Mouse (Mus musculus): ENCODE results near the gene Snrpd2. TPM values are rescaled to one million over a fixed set of nuclear protein-coding genes. Genes with fewer than 3 reads are reported as not detected.

Snrpd2 gene
- polyA plus RNA-seq, 1 experiment from 2014 or later = 155 TPM

GRCm38 (mm10) chr7:19178443-19179092 is 29.0 kb downstream of the Snrpd2 start:
- H3K4me3 ChIP-seq (ENCODE audit: low read length) = peak overlapping the region; percentile 30; the same call in 1 of the 2 replicates
- 0 out of 2 replicates have a peak, but pooled peaks cover 4% of the 10 kb centered on the region for H3K9me3 ChIP-seq (ENCODE audit: control insufficient read depth, low read length)
- H3K27me3 ChIP-seq (ENCODE audit: control insufficient read depth, insufficient read depth, low read length) = peaks cover 53% of the 10 kb centered on the region
- WGBS = 7% methylated on average over 27 of the region's 27 CpGs
- H3K4me2 ChIP-seq (replicated peaks; ENCODE audit: low read depth, low read length) = peak overlapping the region; percentile 38; the same call in 1 of the 2 replicates
- no peak for ATAC-seq (ENCODE audit: low FRiP score, low TSS enrichment)
- no peak overlapping the region for H3K27ac ChIP-seq (ENCODE audit: low read depth, low read length)
- peaks cover 16% of the 10 kb centered on the region for H3K4me1 ChIP-seq (ENCODE audit: control insufficient read depth, insufficient read depth, low read length)
- H3K9ac ChIP-seq (ENCODE audit: low read depth, low read length) = no peak overlapping the region
- H3K36me3 ChIP-seq (ENCODE audit: control insufficient read depth, insufficient read depth, low read length) = no peaks in the 10 kb centered on the region; the same call in 1 of the 2 replicates

GRCm38 (mm10) chr7:19179173-19179572 is 29.7 kb downstream of the Snrpd2 start:
- Histone ChIP-seq H3K4me2 (replicated peaks; ENCODE audit: low read depth, low read length) (peak overlapping the region; percentile 38), H3K9ac (ENCODE audit: low read depth, low read length) (no peak overlapping the region), H3K4me3 (ENCODE audit: low read length) (peak overlapping the region; percentile 30), H3K36me3 (ENCODE audit: control insufficient read depth, insufficient read depth, low read length) (no peaks in the 10 kb centered on the region; the same call in 1 of the 2 replicates), H3K27me3 (ENCODE audit: control insufficient read depth, insufficient read depth, low read length) (peaks cover 53% of the 10 kb centered on the region), H3K27ac (ENCODE audit: low read depth, low read length) (no peak overlapping the region), H3K9me3 (ENCODE audit: control insufficient read depth, low read length) (0 out of 2 replicates have a peak, but pooled peaks cover 4% of the 10 kb centered on the region), H3K4me1 (ENCODE audit: control insufficient read depth, insufficient read depth, low read length) (peaks cover 16% of the 10 kb centered on the region)
- no peak for ATAC-seq (ENCODE audit: low FRiP score, low TSS enrichment)
- WGBS = under 1% methylated on average over 31 of the region's 32 CpGs

- Histone ChIP-seq H3K4me2 (replicated peaks; ENCODE audit: low read depth, low read length) (no peak overlapping the region), H3K36me3 (ENCODE audit: control insufficient read depth, insufficient read depth, low read length) (no peaks in the 10 kb centered on the region; the same call in 1 of the 2 replicates), H3K27ac (ENCODE audit: low read depth, low read length) (no peak overlapping the region), H3K9ac (ENCODE audit: low read depth, low read length) (no peak overlapping the region), H3K27me3 (ENCODE audit: control insufficient read depth, insufficient read depth, low read length) (peaks cover 50% of the 10 kb centered on the region), H3K4me1 (ENCODE audit: control insufficient read depth, insufficient read depth, low read length) (peaks cover 19% of the 10 kb centered on the region), H3K4me3 (ENCODE audit: low read length) (no peak overlapping the region), H3K9me3 (ENCODE audit: control insufficient read depth, low read length) (0 out of 2 replicates have a peak, but pooled peaks cover 4% of the 10 kb centered on the region)
- ATAC-seq (ENCODE audit: low FRiP score, low TSS enrichment) = no peak
- WGBS = 39% methylated on average over 6 of the region's 6 CpGs
These were observed 30.4 kb downstream of the Snrpd2 start for GRCm38 (mm10) chr7:19179936-19180335.

GRCm38 (mm10) chr7:19180862-19181429 is 31.4 kb downstream of the Snrpd2 start:
- 0 out of 2 replicates have a peak, but pooled peaks cover 4% of the 10 kb centered on the region for H3K9me3 ChIP-seq (ENCODE audit: control insufficient read depth, low read length)
- WGBS = 3% methylated on average over 25 of the region's 27 CpGs
- H3K4me1 ChIP-seq (ENCODE audit: control insufficient read depth, insufficient read depth, low read length) = peaks cover 24% of the 10 kb centered on the region
- H3K36me3 ChIP-seq (ENCODE audit: control insufficient read depth, insufficient read depth, low read length) = no peaks in the 10 kb centered on the region; the same call in 1 of the 2 replicates
- peak overlapping the region; percentile 63 for H3K9ac ChIP-seq (ENCODE audit: low read depth, low read length)
- peaks cover 42% of the 10 kb centered on the region for H3K27me3 ChIP-seq (ENCODE audit: control insufficient read depth, insufficient read depth, low read length)
- H3K27ac ChIP-seq (ENCODE audit: low read depth, low read length) = no peak overlapping the region; the same call in 1 of the 2 replicates
- peak; percentile 36 for ATAC-seq (ENCODE audit: low FRiP score, low TSS enrichment)
- H3K4me3 ChIP-seq (ENCODE audit: low read length) = peak overlapping the region; percentile 63
- peak overlapping the region; percentile 70 for H3K4me2 ChIP-seq (replicated peaks; ENCODE audit: low read depth, low read length)

GRCm38 (mm10) chr7:19184250-19184649 is 34.7 kb downstream of the Snrpd2 start:
- H3K9ac ChIP-seq (ENCODE audit: low read depth, low read length) = no peak overlapping the region
- H3K27me3 ChIP-seq (ENCODE audit: control insufficient read depth, insufficient read depth, low read length) = peaks cover 10% of the 10 kb centered on the region
- H3K9me3 ChIP-seq (ENCODE audit: control insufficient read depth, low read length) = no peaks in the 10 kb centered on the region
- H3K4me1 ChIP-seq (ENCODE audit: control insufficient read depth, insufficient read depth, low read length) = peaks cover 23% of the 10 kb centered on the region
- ATAC-seq (ENCODE audit: low FRiP score, low TSS enrichment) = no peak
- H3K36me3 ChIP-seq (ENCODE audit: control insufficient read depth, insufficient read depth, low read length) = peaks cover 10% of the 10 kb centered on the region
- no peak overlapping the region for H3K4me3 ChIP-seq (ENCODE audit: low read length)
- 89% methylated on average over 2 of the region's 2 CpGs for WGBS
- H3K4me2 ChIP-seq (replicated peaks; ENCODE audit: low read depth, low read length) = no peak overlapping the region
- H3K27ac ChIP-seq (ENCODE audit: low read depth, low read length) = peak overlapping the region; percentile 20

GRCm38 (mm10) chr7:19184758-19185157 is 35.2 kb downstream of the Snrpd2 start:
- peak overlapping the region; percentile 20 for H3K27ac ChIP-seq (ENCODE audit: low read depth, low read length)
- H3K4me1 ChIP-seq (ENCODE audit: control insufficient read depth, insufficient read depth, low read length) = peaks cover 19% of the 10 kb centered on the region
- H3K4me3 ChIP-seq (ENCODE audit: low read length) = no peak overlapping the region
- WGBS = 77% methylated on average over 6 of the region's 6 CpGs
- no peak for ATAC-seq (ENCODE audit: low FRiP score, low TSS enrichment)
- H3K9ac ChIP-seq (ENCODE audit: low read depth, low read length) = no peak overlapping the region
- peaks cover 10% of the 10 kb centered on the region for H3K36me3 ChIP-seq (ENCODE audit: control insufficient read depth, insufficient read depth, low read length)
- H3K4me2 ChIP-seq (replicated peaks; ENCODE audit: low read depth, low read length) = no peak overlapping the region
- H3K9me3 ChIP-seq (ENCODE audit: control insufficient read depth, low read length) = no peaks in the 10 kb centered on the region
- peaks cover 5% of the 10 kb centered on the region; the same call in 1 of the 2 replicates for H3K27me3 ChIP-seq (ENCODE audit: control insufficient read depth, insufficient read depth, low read length)

GRCm38 (mm10) chr7:19194676-19195075 is 45.2 kb downstream of the Snrpd2 start:
- H3K4me2 ChIP-seq (replicated peaks; ENCODE audit: low read depth, low read length) = no peak overlapping the region
- no peak overlapping the region for H3K4me3 ChIP-seq (ENCODE audit: low read length)
- no peak for ATAC-seq (ENCODE audit: low FRiP score, low TSS enrichment)
- no peaks in the 10 kb centered on the region for H3K27me3 ChIP-seq (ENCODE audit: control insufficient read depth, insufficient read depth, low read length)
- 98% methylated on average over 4 of the region's 4 CpGs for WGBS
- no peak overlapping the region for H3K27ac ChIP-seq (ENCODE audit: low read depth, low read length)
- H3K9ac ChIP-seq (ENCODE audit: low read depth, low read length) = no peak overlapping the region
- no peaks in the 10 kb centered on the region for H3K4me1 ChIP-seq (ENCODE audit: control insufficient read depth, insufficient read depth, low read length)
- H3K9me3 ChIP-seq (ENCODE audit: control insufficient read depth, low read length) = peaks cover 6% of the 10 kb centered on the region; the same call in 1 of the 2 replicates
- H3K36me3 ChIP-seq (ENCODE audit: control insufficient read depth, insufficient read depth, low read length) = peaks cover 39% of the 10 kb centered on the region

GRCm38 (mm10) chr7:19196676-19197075 is 47.2 kb downstream of the Snrpd2 start:
- ATAC-seq (ENCODE audit: low FRiP score, low TSS enrichment) = no peak
- peaks cover 6% of the 10 kb centered on the region; the same call in 1 of the 2 replicates for H3K9me3 ChIP-seq (ENCODE audit: control insufficient read depth, low read length)
- no peaks in the 10 kb centered on the region for H3K4me1 ChIP-seq (ENCODE audit: control insufficient read depth, insufficient read depth, low read length)
- H3K27ac ChIP-seq (ENCODE audit: low read depth, low read length) = no peak overlapping the region
- 72% methylated on average over 6 of the region's 6 CpGs for WGBS
- no peaks in the 10 kb centered on the region for H3K27me3 ChIP-seq (ENCODE audit: control insufficient read depth, insufficient read depth, low read length)
- H3K4me3 ChIP-seq (ENCODE audit: low read length) = no peak overlapping the region
- peaks cover 46% of the 10 kb centered on the region for H3K36me3 ChIP-seq (ENCODE audit: control insufficient read depth, insufficient read depth, low read length)
- H3K9ac ChIP-seq (ENCODE audit: low read depth, low read length) = no peak overlapping the region
- H3K4me2 ChIP-seq (replicated peaks; ENCODE audit: low read depth, low read length) = no peak overlapping the region

- Histone ChIP-seq H3K9me3 (ENCODE audit: control insufficient read depth, low read length) (peaks cover 6% of the 10 kb centered on the region; the same call in 1 of the 2 replicates), H3K9ac (ENCODE audit: low read depth, low read length) (no peak overlapping the region), H3K27me3 (ENCODE audit: control insufficient read depth, insufficient read depth, low read length) (no peaks in the 10 kb centered on the region), H3K4me3 (ENCODE audit: low read length) (no peak overlapping the region), H3K4me1 (ENCODE audit: control insufficient read depth, insufficient read depth, low read length) (no peaks in the 10 kb centered on the region), H3K27ac (ENCODE audit: low read depth, low read length) (no peak overlapping the region), H3K4me2 (replicated peaks; ENCODE audit: low read depth, low read length) (no peak overlapping the region), H3K36me3 (ENCODE audit: control insufficient read depth, insufficient read depth, low read length) (peaks cover 44% of the 10 kb centered on the region)
- WGBS = 38% methylated on average over 2 of the region's 2 CpGs
- no peak for ATAC-seq (ENCODE audit: low FRiP score, low TSS enrichment)
These were observed 48.5 kb downstream of the Snrpd2 start for GRCm38 (mm10) chr7:19197985-19198384.

Measured in kidney, embryonic 14.5 days (tissue).